9 mouse cellular contexts compared by ENCODE assay signal in genomic region chr10:44292205-44292604, GRCm38 (mm10). TPM values are rescaled to one million over a fixed set of nuclear protein-coding genes. Genes with fewer than 3 reads are reported as not detected.
DNase-seq lines count a peak whose midpoint lies in the region; ATAC-seq and TF ChIP-seq lines count a peak whose summit lies in the region.
"Had no signal": no experiment of that assay in that cellular context is flagged by ENCODE, and none has a peak within 500 bp of the region (broad histone marks: within the 10 kb centered on the region; RNA-seq: fewer than 3 reads in every experiment).

No protein-coding gene starts in this region.

- H3K27me3 ChIP-seq in cerebellum, adult 2 months (ENCODE audit: control insufficient read depth, insufficient read depth, low read length) = no peaks in the 10 kb centered on the region
- H3K27me3 ChIP-seq in heart, postnatal 0 days (ENCODE audit: control insufficient read depth, insufficient read depth, low read length) = no peaks in the 10 kb centered on the region
- no peaks in the 10 kb centered on the region for H3K27me3 ChIP-seq in midbrain, postnatal 0 days (ENCODE audit: insufficient read depth, low read length)

- no peak for TF ChIP-seq POLR2A in cerebellum, adult 2 months (IDR thresholded peaks at IDR 0.05; ENCODE audit: borderline replicate concordance, insufficient read depth, low read length)

- no peaks in the 10 kb centered on the region for H3K4me1 ChIP-seq in cerebellum, adult 2 months (ENCODE audit: control insufficient read depth, insufficient read depth, low read length)
- H3K4me1 ChIP-seq in heart, postnatal 0 days (ENCODE audit: control insufficient read depth, insufficient read depth) = no peaks in the 10 kb centered on the region
- H3K4me1 ChIP-seq in midbrain, postnatal 0 days (ENCODE audit: insufficient read depth, low read length) = no peaks in the 10 kb centered on the region

- 57% methylated on average over 3 of the region's 3 CpGs for WGBS in cerebellum, adult 2 months
- WGBS in heart, postnatal 0 days = 54% methylated on average over 3 of the region's 3 CpGs
- 56% methylated on average over 3 of the region's 3 CpGs for WGBS in midbrain, postnatal 0 days

- peaks cover 41% of the 10 kb centered on the region for H3K36me3 ChIP-seq in heart, postnatal 0 days (replicated peaks; ENCODE audit: control insufficient read depth, insufficient read depth, low read length)
- 0 out of 2 replicates have a peak, but pooled peaks cover 12% of the 10 kb centered on the region for H3K36me3 ChIP-seq in midbrain, postnatal 0 days (ENCODE audit: insufficient read depth, low read length)

- H3K4me2 ChIP-seq in heart, postnatal 0 days (ENCODE audit: low read depth, low read length) = no peak overlapping the region
- no peak overlapping the region for H3K4me2 ChIP-seq in midbrain, postnatal 0 days (ENCODE audit: low read depth, low read length, poor library complexity, severe bottlenecking)

- H3K4me3 ChIP-seq in cerebellum, adult 2 months (replicated peaks; ENCODE audit: insufficient read depth, low read depth, low read length) = no peak overlapping the region
- no peak overlapping the region for H3K4me3 ChIP-seq in heart, postnatal 0 days (ENCODE audit: low read depth, low read length)
- no peak overlapping the region for H3K4me3 ChIP-seq in midbrain, postnatal 0 days (ENCODE audit: low read depth, low read length)
- H3K4me3 ChIP-seq: erythroblast, embryonic 14.5 days had no signal

- no peak for DNase-seq in cerebellum, adult 2 months
- DNase-seq in cerebellum, adult 11 months = no peak
- peak; percentile 48 for DNase-seq in layer of hippocampus, adult 9-10 months (ENCODE audit: low spot score)
- no peak for DNase-seq in layer of hippocampus, postnatal 25 days (ENCODE audit: extremely low spot score in 1 of 2, low spot score in 1 of 2)
- peak; percentile 27 for DNase-seq in ES-CJ7 (ENCODE audit: low read depth, low spot score)
- DNase-seq in heart, postnatal 0 days (ENCODE audit: low spot score) = peak; percentile 44
- DNase-seq in midbrain, postnatal 0 days (ENCODE audit: low spot score) = peak; percentile 67

- ATAC-seq in heart, postnatal 0 days (ENCODE audit: insufficient read depth, low read depth) = no peak
- no peak for ATAC-seq in midbrain, postnatal 0 days (ENCODE audit: low FRiP score)
- ATAC-seq in erythroid progenitor cell, adult 5-6 weeks (replicated peaks; ENCODE audit: low FRiP score, poor library complexity, severe bottlenecking) = no peak

- H3K27ac ChIP-seq in cerebellum, adult 2 months (ENCODE audit: insufficient read depth, low read length) = no peak overlapping the region
- H3K27ac ChIP-seq in heart, postnatal 0 days (ENCODE audit: low read depth) = no peak overlapping the region
- no peak overlapping the region for H3K27ac ChIP-seq in midbrain, postnatal 0 days (ENCODE audit: low read depth, low read length)

- TF ChIP-seq EP300 in heart, postnatal 0 days (IDR thresholded peaks at IDR 0.05; ENCODE audit: low read depth) = no peak

- H3K9me3 ChIP-seq in heart, postnatal 0 days (replicated peaks; ENCODE audit: control insufficient read depth, low read length) = no peaks in the 10 kb centered on the region
- H3K9me3 ChIP-seq in midbrain, postnatal 0 days (ENCODE audit: low read length) = no peaks in the 10 kb centered on the region

- TF ChIP-seq CTCF in cerebellum, adult 2 months (IDR thresholded peaks at IDR 0.05; ENCODE audit: borderline replicate concordance, insufficient read depth, low read depth, low read length) = peak; percentile 23; the same call in 1 of the 2 replicates
- peak; percentile 65 for TF ChIP-seq CTCF in heart, postnatal 0 days (IDR thresholded peaks at IDR 0.05; ENCODE audit: low read depth)
- TF ChIP-seq CTCF in midbrain, postnatal 0 days (IDR thresholded peaks at IDR 0.05) = peak; percentile 83

- H3K9ac ChIP-seq in heart, postnatal 0 days (replicated peaks; ENCODE audit: low read depth, low read length) = no peak overlapping the region
- H3K9ac ChIP-seq in midbrain, postnatal 0 days (replicated peaks; ENCODE audit: low read length, poor library complexity, severe bottlenecking) = no peak overlapping the region

RNA-seq across cellular contexts. Expression of gene Atg5, which starts 24.0 kb away (rescaled TPM):
- 19.6 and 21.2 TPM in 2 replicates for polyA plus RNA-seq in cerebellum, adult 2 months (2012; rRNA removed)
- 10 to 100 TPM; 20.9 to 22.6 TPM for total RNA-seq in layer of hippocampus, postnatal 25 days (2021)
- 18.0 and 20.0 TPM in 2 replicates for total RNA-seq in heart, postnatal 0 days (2014; rRNA removed; ENCODE audit: low replicate concordance)
- polyA plus RNA-seq in heart, postnatal 0 days (2015; fragmentation: Nextera tagmentation; extraction: Ambion mirVana) = 25.2 and 27.0 TPM in 2 replicates
- total RNA-seq in midbrain, postnatal 0 days (2014; rRNA removed) = 17.0 and 22.4 TPM in 2 replicates
- polyA plus RNA-seq in midbrain, postnatal 0 days (2015; fragmentation: Nextera tagmentation; extraction: Ambion mirVana) = 38.7 and 40.0 TPM in 2 replicates
- total RNA-seq in erythroid progenitor cell, adult 5-6 weeks (2015; ENCODE audit: low replicate concordance) = 3.2 and 7.5 TPM in 2 replicates
- total RNA-seq in erythroid progenitor cell, adult 5-6 weeks (2017; ENCODE audit: low replicate concordance) = 11.3 and 12.1 TPM in 2 replicates

Comparison
In these comparisons a context has a peak if more than half of its experiments do, and no peak if none do; other contexts are left out.
1. DNase-seq: peak in layer of hippocampus, adult 9-10 months (single experiment), ES-CJ7 (single experiment), heart, postnatal 0 days (single experiment) and midbrain, postnatal 0 days (single experiment); none in cerebellum, adult 2 months (0 of 2), cerebellum, adult 11 months (single experiment) and layer of hippocampus, postnatal 25 days (0 of 2).
2. CTCF ChIP-seq: peak in every context shown above with its lines; median percentile 83 in midbrain, postnatal 0 days; 65 in heart, postnatal 0 days; 23 in cerebellum, adult 2 months.